Mouse (Mus musculus): ENCODE measurements around the gene Acadm. TPM values are rescaled to one million over a fixed set of nuclear protein-coding genes. Genes with fewer than 3 reads are reported as not detected.

The Acadm gene
- polyA plus RNA-seq, 1 experiment from 2014 or later: 58.3 TPM

DNA sequence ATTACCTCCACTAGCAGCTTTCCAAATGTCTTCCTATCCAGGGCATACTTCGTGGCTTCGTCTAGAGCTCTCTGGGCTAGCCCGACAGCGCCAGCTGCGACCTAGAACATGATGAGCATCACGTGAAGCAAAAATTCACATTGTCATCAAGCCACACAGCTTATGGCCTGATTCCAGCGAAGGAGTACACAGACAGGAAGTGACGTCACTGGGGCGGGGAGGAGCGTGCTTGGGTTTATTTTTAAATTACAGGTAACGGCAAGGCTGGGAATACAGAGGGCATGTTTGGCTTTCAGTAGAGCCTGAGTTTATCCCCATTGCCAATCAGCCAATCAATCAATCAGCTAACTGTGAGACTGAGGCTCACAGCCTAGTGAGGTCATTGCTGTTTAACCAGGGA, 14.9 kb downstream of the Acadm start:
- H3K9me3 ChIP-seq (ENCODE audit: control insufficient read depth, low read length): no peaks in the 10 kb centered on the region
- no peak overlapping the region for H3K9ac ChIP-seq (ENCODE audit: low read length)
- DNase-seq (ENCODE audit: low spot score) (no peak), ATAC-seq (ENCODE audit: insufficient read depth, low FRiP score, low TSS enrichment) (no peak)
- H3K4me2 ChIP-seq (ENCODE audit: low read depth): no peak overlapping the region
- no peak overlapping the region for H3K4me3 ChIP-seq (ENCODE audit: low read depth, low read length)
- WGBS: 97% methylated on average over 11 of the region's 11 CpGs
- peaks cover 4% of the 10 kb centered on the region; the same call in 1 of the 2 replicates for H3K36me3 ChIP-seq (ENCODE audit: control insufficient read depth, insufficient read depth, low read length)
- no peak overlapping the region for H3K27ac ChIP-seq (ENCODE audit: low read depth, low read length)
- H3K27me3 ChIP-seq (ENCODE audit: control insufficient read depth, insufficient read depth, low read length): no peaks in the 10 kb centered on the region
- no peaks in the 10 kb centered on the region for H3K4me1 ChIP-seq (ENCODE audit: control insufficient read depth, insufficient read depth, low read length)

DNA sequence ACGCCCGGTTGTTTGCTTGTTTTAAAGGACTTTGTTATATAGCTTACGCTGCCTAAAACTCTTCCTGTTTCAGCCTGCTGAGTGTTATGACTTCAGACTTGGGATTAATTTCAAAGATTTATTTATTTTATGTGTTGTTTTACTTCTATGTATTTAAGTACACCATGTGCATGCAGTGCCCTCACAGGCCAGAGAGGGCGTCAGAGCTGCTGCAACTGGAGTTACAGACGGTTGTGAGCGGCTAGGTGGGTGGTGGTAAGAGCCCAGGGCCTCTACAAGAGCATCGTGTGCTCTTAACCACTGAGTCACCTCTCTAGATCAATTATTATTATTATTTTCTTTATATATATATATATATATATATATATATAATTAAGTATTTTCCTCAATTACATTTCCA, 18.1 kb downstream of the Acadm start:
- no peak overlapping the region for H3K27ac ChIP-seq (ENCODE audit: low read depth, low read length)
- no peaks in the 10 kb centered on the region for H3K27me3 ChIP-seq (ENCODE audit: control insufficient read depth, insufficient read depth, low read length)
- H3K4me2 ChIP-seq (ENCODE audit: low read depth): no peak overlapping the region
- H3K4me3 ChIP-seq (ENCODE audit: low read depth, low read length): no peak overlapping the region
- H3K4me1 ChIP-seq (ENCODE audit: control insufficient read depth, insufficient read depth, low read length): no peaks in the 10 kb centered on the region
- 90% methylated on average over 7 of the region's 7 CpGs for WGBS
- H3K36me3 ChIP-seq (ENCODE audit: control insufficient read depth, insufficient read depth, low read length): peaks cover 2% of the 10 kb centered on the region; the same call in 1 of the 2 replicates
- no peaks in the 10 kb centered on the region for H3K9me3 ChIP-seq (ENCODE audit: control insufficient read depth, low read length)
- DNase-seq (ENCODE audit: low spot score) (no peak), ATAC-seq (ENCODE audit: insufficient read depth, low FRiP score, low TSS enrichment) (no peak)
- H3K9ac ChIP-seq (ENCODE audit: low read length): no peak overlapping the region

DNA sequence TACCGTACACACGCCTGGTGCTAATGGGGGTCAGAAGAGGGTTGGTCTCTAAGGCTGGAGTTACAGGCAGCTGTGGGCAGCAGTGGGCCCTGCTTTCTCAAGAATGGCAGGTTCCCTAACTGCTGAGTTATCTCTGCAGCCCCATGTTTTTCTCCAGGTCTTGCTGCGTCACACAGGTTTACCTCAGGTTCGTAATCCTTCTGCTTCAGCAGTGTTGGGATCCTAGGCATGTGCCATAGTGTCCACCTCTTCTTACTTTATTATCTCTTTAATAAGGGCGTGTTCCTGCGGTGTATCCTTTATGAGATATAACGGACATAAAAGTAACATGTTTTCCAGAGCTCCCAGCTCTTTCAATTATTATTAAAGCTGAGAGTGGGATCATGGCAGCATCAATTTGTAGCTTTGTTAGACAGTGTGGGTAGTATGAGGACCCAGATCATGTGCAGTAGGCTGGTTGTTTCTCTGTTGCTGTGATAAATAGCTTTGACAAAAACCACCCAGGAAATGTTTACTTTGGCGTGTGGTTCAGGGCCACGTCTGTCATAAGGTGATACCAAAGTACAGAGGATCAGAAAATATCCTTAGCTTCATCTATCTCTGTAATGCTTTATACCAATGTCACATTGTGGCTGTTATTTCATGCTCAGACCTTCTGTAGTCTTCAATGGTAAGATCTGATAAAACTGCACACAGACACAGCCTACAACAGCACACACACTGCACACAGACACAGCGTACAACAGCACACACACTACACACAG, 23.1 kb downstream of the Acadm start:
- Histone ChIP-seq H3K4me1 (ENCODE audit: control insufficient read depth, insufficient read depth, low read length) (no peaks in the 10 kb centered on the region), H3K27ac (ENCODE audit: low read depth, low read length) (no peak overlapping the region), H3K9ac (ENCODE audit: low read length) (no peak overlapping the region), H3K4me2 (ENCODE audit: low read depth) (no peak overlapping the region), H3K9me3 (ENCODE audit: control insufficient read depth, low read length) (no peaks in the 10 kb centered on the region), H3K36me3 (ENCODE audit: control insufficient read depth, insufficient read depth, low read length) (no peaks in the 10 kb centered on the region), H3K27me3 (ENCODE audit: control insufficient read depth, insufficient read depth, low read length) (no peaks in the 10 kb centered on the region), H3K4me3 (ENCODE audit: low read depth, low read length) (no peak overlapping the region)
- DNase-seq (ENCODE audit: low spot score) (no peak), ATAC-seq (ENCODE audit: insufficient read depth, low FRiP score, low TSS enrichment) (no peak)
- 94% methylated on average over 10 of the region's 10 CpGs for WGBS

DNA sequence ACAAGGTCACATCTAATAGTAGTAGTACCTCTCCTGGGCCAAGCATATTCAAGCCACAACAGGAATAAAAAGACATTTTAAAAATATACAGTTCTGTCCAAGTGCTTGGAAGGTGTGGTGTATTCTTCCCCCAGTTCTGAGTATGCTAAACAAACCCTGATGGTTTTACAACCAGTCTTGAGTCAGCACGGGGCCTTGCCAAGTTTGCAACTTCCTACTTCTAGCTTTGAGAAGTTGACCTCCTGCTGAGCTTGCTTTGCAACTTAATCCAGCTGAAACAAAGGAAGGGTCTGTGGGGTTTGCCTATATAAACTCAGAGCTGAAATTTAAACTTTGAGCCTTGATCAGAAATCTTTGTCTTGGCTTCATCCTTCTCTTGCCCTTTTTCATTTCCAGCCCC, 27.2 kb downstream of the Acadm start:
- no peak overlapping the region for H3K4me2 ChIP-seq (ENCODE audit: low read depth)
- no peaks in the 10 kb centered on the region for H3K36me3 ChIP-seq (ENCODE audit: control insufficient read depth, insufficient read depth, low read length)
- no peaks in the 10 kb centered on the region for H3K4me1 ChIP-seq (ENCODE audit: control insufficient read depth, insufficient read depth, low read length)
- H3K27me3 ChIP-seq (ENCODE audit: control insufficient read depth, insufficient read depth, low read length): no peaks in the 10 kb centered on the region
- 4% methylated on average over 1 of the region's 1 CpGs for WGBS
- H3K4me3 ChIP-seq (ENCODE audit: low read depth, low read length): no peak overlapping the region
- ATAC-seq (ENCODE audit: insufficient read depth, low FRiP score, low TSS enrichment) (no peak), DNase-seq (ENCODE audit: low spot score) (no peak)
- H3K9me3 ChIP-seq (ENCODE audit: control insufficient read depth, low read length): no peaks in the 10 kb centered on the region
- no peak overlapping the region for H3K27ac ChIP-seq (ENCODE audit: low read depth, low read length)
- no peak overlapping the region for H3K9ac ChIP-seq (ENCODE audit: low read length)

DNA sequence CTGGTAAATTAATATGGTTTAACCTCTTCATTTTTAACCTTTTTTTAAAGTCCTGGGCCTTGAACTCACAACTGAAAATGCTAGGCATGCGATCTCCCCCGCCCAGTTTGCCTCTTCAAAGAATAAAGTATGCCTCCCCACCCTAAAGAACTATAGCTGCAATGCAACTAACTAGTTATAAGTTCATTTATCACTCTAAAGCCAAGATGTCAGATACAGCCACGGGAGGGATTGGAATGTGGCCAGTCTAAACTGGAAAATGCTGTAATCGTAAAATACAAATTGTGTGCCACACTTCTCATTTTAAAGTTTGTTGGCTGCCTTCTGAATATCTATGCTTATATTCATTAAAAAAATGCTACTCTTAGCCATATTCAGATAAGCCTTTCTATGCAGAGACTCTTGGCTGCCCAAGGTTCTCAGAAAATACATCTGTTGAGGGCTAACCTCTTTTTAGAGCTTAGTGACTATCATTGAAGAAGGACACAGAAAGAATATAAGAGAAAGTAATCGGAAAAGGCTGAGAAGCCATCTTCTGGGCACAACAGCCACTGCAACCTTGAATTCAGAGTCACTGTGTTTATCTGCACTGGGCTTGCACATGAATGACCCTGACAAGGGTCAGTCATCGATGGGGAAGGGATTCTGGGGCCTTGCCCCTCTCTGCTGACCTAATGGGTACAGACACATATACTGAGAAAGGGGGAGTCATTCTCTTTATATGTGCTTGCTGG, 30.8 kb downstream of the Acadm start:
- 53% methylated on average over 6 of the region's 6 CpGs for WGBS
- Histone ChIP-seq H3K9me3 (ENCODE audit: control insufficient read depth, low read length) (no peaks in the 10 kb centered on the region), H3K36me3 (ENCODE audit: control insufficient read depth, insufficient read depth, low read length) (peaks cover 5% of the 10 kb centered on the region; the same call in 1 of the 2 replicates), H3K4me1 (ENCODE audit: control insufficient read depth, insufficient read depth, low read length) (peaks cover 9% of the 10 kb centered on the region), H3K9ac (ENCODE audit: low read length) (peak overlapping the region; percentile 72), H3K27me3 (ENCODE audit: control insufficient read depth, insufficient read depth, low read length) (no peaks in the 10 kb centered on the region), H3K4me3 (ENCODE audit: low read depth, low read length) (peak overlapping the region; percentile 82; the same call in 1 of the 2 replicates), H3K27ac (ENCODE audit: low read depth, low read length) (peak overlapping the region; percentile 82; the same call in 1 of the 2 replicates), H3K4me2 (ENCODE audit: low read depth) (peak overlapping the region; percentile 68)
- DNase-seq (ENCODE audit: low spot score) (no peak), ATAC-seq (ENCODE audit: insufficient read depth, low FRiP score, low TSS enrichment) (no peak)

DNA sequence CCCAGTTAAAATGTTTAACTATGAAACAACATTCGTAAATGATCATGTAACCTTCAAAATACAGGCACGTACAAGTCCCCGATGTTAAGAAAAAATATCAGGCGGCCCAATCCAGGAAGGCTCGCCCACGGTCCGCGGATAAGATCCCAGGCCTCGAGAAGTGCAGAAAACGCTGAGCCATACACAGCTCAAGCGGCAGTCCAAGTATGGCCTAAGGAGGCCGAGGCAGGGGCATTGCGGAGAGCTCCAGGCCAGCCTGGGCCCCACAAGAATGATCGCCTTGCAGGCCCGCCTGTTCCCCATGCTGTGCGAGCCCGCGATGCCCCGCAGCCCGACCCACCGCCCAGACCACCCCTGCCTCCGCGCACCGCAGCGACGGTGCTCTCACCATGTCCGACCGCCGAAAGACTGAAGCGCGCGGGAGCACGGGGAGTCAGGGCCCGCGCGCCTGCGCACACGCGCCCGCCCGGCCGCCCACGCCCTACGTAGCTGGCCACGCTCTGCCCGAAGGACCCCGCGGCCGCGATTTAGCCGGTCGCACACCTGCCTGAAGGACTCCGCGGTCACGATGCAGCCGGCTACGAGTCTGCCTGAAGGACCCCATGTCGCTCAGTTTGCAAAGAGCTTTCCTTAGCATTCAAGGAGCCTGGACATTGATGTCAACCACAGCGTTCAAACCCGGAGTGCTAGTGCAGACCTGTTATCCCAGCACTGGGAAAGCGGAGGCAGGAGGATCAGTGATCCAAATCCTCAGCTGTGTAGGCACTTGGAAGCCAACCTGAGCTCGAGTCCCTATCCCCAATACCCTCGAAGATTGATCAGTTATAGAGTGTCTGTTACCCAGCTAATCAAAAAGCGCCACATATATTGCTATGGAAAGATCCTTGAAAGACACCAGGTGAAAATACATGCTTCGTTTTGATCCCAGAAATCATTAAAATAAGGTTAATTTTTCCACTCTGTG, 31.6 kb downstream of the Acadm start, which contains the start of gene Rabggtb:
TSS of gene Rabggtb (minus strand) at position 464 of the 964 bp plus-strand sequence.
- H3K27me3 ChIP-seq (ENCODE audit: control insufficient read depth, insufficient read depth, low read length): no peaks in the 10 kb centered on the region
- H3K36me3 ChIP-seq (ENCODE audit: control insufficient read depth, insufficient read depth, low read length): peaks cover 12% of the 10 kb centered on the region
- ATAC-seq (ENCODE audit: insufficient read depth, low FRiP score, low TSS enrichment) (peak; percentile 95), DNase-seq (ENCODE audit: low spot score) (peak; percentile 98)
- H3K27ac ChIP-seq (ENCODE audit: low read depth, low read length): peak within 1 kb of the TSS; percentile 82
- H3K9me3 ChIP-seq (ENCODE audit: control insufficient read depth, low read length): no peaks in the 10 kb centered on the region
- WGBS: 1% methylated on average over 64 of the region's 65 CpGs
- peaks cover 9% of the 10 kb centered on the region for H3K4me1 ChIP-seq (ENCODE audit: control insufficient read depth, insufficient read depth, low read length)
- peak within 1 kb of the TSS; percentile 88 for H3K9ac ChIP-seq (ENCODE audit: low read length)
- H3K4me2 ChIP-seq (ENCODE audit: low read depth): peak within 1 kb of the TSS; percentile 68
- peak within 1 kb of the TSS; percentile 82 for H3K4me3 ChIP-seq (ENCODE audit: low read depth, low read length)

DNA sequence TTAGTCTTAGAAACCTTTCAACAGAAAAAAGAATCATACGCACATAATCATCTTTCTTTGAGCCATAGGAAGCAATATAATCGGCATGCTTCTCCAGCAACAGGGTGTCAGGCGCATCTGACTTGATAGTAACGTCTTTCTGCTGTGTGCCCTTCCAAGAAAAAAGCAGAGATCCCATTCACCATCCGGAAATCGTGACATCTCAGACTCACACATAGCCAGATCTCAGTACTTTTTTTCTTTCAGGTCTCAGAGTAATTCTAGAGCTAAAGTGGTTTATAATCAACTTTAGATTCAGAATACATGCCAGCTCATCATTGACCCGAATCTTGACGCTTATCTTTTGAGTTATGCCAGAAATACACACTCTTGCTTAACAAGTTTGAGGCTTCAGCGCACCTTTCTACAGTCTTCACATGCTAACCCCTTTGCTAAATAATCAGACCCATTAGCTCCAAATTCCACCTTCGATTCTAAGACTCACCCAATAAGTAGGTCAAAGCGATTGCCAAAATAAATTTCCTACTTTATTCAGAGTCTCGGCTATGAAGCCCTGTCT, 32.5 kb downstream of the Acadm start:
- Histone ChIP-seq H3K36me3 (ENCODE audit: control insufficient read depth, insufficient read depth, low read length) (peaks cover 12% of the 10 kb centered on the region), H3K27ac (ENCODE audit: low read depth, low read length) (peak overlapping the region; percentile 82; the same call in 1 of the 2 replicates), H3K4me1 (ENCODE audit: control insufficient read depth, insufficient read depth, low read length) (peaks cover 9% of the 10 kb centered on the region), H3K9ac (ENCODE audit: low read length) (peak overlapping the region; percentile 88), H3K9me3 (ENCODE audit: control insufficient read depth, low read length) (no peaks in the 10 kb centered on the region), H3K4me3 (ENCODE audit: low read depth, low read length) (peak overlapping the region; percentile 82), H3K4me2 (ENCODE audit: low read depth) (peak overlapping the region; percentile 68), H3K27me3 (ENCODE audit: control insufficient read depth, insufficient read depth, low read length) (no peaks in the 10 kb centered on the region)
- 5% methylated on average over 12 of the region's 12 CpGs for WGBS
- no peak for ATAC-seq (ENCODE audit: insufficient read depth, low FRiP score, low TSS enrichment)
- no peak for DNase-seq (ENCODE audit: low spot score)
